Mouse (Mus musculus) cortical plate, adult 2 months (tissue): Measurements from ENCODE around the gene Adam15.

Experiments
- CTCF ChIP-seq: fragments of 200-500 bp; IDR thresholded peaks from 2 replicates; pipeline ENCODE4 v1.5.1; 2011; ENCODE audit warnings: mild to moderate bottlenecking, control low read depth, low read length; ENCODE audit not compliant: insufficient read depth; ENCODE audit errors: extremely low read depth
- POLR2A ChIP-seq: fragments of 200-500 bp; IDR thresholded peaks from 2 replicates; pipeline ENCODE4 v1.6.1; 2011; ENCODE audit warnings: mild to moderate bottlenecking, low read length, control low read depth; ENCODE audit not compliant: insufficient read depth; ENCODE audit errors: extremely low read depth

DNA sequence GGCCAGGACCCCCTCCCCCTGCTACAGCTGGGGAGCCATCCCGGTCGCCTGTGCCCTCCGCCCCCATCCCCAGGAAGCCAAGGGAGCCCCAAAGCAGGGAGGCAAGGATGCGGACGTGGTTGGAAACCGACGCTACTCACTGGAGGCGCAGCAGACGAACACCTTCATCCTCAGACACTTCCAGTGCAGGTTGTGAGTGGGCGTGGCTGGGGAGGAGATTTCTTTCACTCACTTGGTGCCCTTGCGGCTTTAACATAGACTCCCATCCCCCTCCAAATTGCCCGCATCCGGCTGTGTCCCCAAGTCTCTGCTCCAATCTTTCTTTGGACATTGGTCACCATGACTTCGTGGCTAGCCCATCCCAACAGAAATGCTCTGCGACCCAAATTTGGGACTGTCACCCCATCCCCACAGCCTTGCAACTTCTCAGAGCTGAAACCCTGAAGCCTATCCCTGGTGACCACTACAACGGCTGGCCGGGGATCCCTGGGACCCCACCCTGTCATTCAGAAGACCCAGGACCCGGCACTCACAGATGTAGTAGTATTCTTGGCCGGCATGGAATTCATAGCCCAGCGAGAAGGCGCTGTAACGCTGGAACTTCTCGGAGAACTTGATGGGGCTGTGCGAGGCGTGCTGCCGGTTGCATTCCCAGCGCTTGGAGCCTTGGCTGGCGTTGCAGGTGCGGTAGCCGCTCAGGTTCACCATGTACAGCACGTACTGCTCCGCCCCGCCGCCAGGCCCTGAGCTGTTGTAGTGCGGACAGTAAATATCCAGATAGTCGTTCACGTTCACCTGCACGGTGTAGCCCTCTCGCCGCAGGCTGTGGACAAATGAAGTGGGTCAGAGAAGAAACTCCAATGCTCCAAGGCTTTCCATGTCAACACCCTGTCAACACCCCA lies 33.6 kb downstream of the Adam15 start:
- no peak for TF ChIP-seq CTCF
- TF ChIP-seq POLR2A = no peak
